ENCODE assay signal across 20 mouse cellular contexts in the genomic region with DNA sequence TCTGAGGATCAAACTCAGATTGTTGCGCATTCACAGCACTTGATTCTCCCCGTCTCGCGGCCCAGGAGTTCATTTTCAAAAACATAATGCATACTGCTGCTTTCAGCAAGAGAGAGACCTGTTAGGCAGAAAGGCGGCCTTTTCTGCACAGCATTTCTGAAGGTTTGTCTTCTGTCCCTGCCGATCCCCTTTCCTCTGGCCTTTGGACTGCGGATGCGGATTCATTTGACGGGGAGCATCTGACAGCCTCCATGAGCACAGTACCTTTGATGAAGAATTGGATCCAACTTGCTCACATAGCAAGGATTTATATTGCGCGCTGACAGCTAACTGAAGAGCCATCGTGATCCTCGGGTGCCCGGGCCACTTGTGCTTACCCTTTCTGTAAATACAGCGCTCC. TPM values are rescaled to one million over a fixed set of nuclear protein-coding genes. Genes with fewer than 3 reads are reported as not detected.
DNase-seq lines count a peak whose midpoint lies in the region; ATAC-seq and TF ChIP-seq lines count a peak whose summit lies in the region.
"Had no signal": no experiment of that assay in that cellular context is flagged by ENCODE, and none has a peak within 500 bp of the region (broad histone marks: within the 10 kb centered on the region; RNA-seq: fewer than 3 reads in every experiment).

No protein-coding gene starts in this region.

- no peak overlapping the region for H3K9ac ChIP-seq in intestine, embryonic 14.5 days (ENCODE audit: low read length)
- no peak overlapping the region for H3K9ac ChIP-seq in intestine, postnatal 0 days (ENCODE audit: low read depth, low read length)
- no peak overlapping the region for H3K9ac ChIP-seq in midbrain, embryonic 14.5 days (replicated peaks; ENCODE audit: low read length)
- no peak overlapping the region for H3K9ac ChIP-seq in midbrain, postnatal 0 days (replicated peaks; ENCODE audit: low read length, poor library complexity, severe bottlenecking)
- H3K9ac ChIP-seq: embryonic facial prominence, embryonic 13.5 days; heart, embryonic 12.5 days; hindbrain, embryonic 12.5 days had no signal

- no peaks in the 10 kb centered on the region for H3K4me1 ChIP-seq in intestine, embryonic 14.5 days (replicated peaks; ENCODE audit: control insufficient read depth, insufficient read depth, low read length)
- H3K4me1 ChIP-seq in intestine, postnatal 0 days (replicated peaks; ENCODE audit: control insufficient read depth, insufficient read depth, low read length) = no peaks in the 10 kb centered on the region
- no peaks in the 10 kb centered on the region for H3K4me1 ChIP-seq in midbrain, embryonic 14.5 days (ENCODE audit: control insufficient read depth, insufficient read depth, low read length)
- no peaks in the 10 kb centered on the region for H3K4me1 ChIP-seq in midbrain, postnatal 0 days (ENCODE audit: insufficient read depth, low read length)
- H3K4me1 ChIP-seq: embryonic facial prominence, embryonic 13.5 days; heart, embryonic 12.5 days; hindbrain, embryonic 12.5 days had no signal

- no peak for ATAC-seq in intestine, embryonic 14.5 days (replicated peaks; ENCODE audit: low FRiP score, low TSS enrichment, low read depth)
- no peak for ATAC-seq in intestine, postnatal 0 days
- no peak for ATAC-seq in midbrain, embryonic 14.5 days (ENCODE audit: low FRiP score, low TSS enrichment)
- ATAC-seq in midbrain, postnatal 0 days (ENCODE audit: low FRiP score) = no peak
- ATAC-seq: forebrain, embryonic 14.5 days; intestine, embryonic 16.5 days had no signal

- peak; percentile 55 for DNase-seq in intestine, embryonic 14.5 days (ENCODE audit: low spot score)
- peak; percentile 46 for DNase-seq in midbrain, embryonic 14.5 days
- no peak for DNase-seq in midbrain, postnatal 0 days (ENCODE audit: low spot score)
- peak; percentile 21 for DNase-seq in embryo, embryonic 9.5 days (ENCODE audit: extremely low spot score)
- peak; percentile 21 for DNase-seq in retina, postnatal 1 day
- no peak for DNase-seq in right cerebral cortex, postnatal 10 days (ENCODE audit: low spot score in 2 of 2)
- DNase-seq: adrenal gland, adult 8-10 months; adrenal gland, postnatal 36 days; cerebellum, adult 11-12 months; cerebellum, adult 9-10 months; cerebellum, postnatal 25 days; gastrocnemius, adult 2 months; gastrocnemius, postnatal 25 days had no signal

- peaks cover 86% of the 10 kb centered on the region for H3K27me3 ChIP-seq in intestine, embryonic 14.5 days (replicated peaks; ENCODE audit: control insufficient read depth, insufficient read depth, low read length)
- H3K27me3 ChIP-seq in intestine, postnatal 0 days (replicated peaks; ENCODE audit: control insufficient read depth, insufficient read depth, low read length) = peaks cover 77% of the 10 kb centered on the region
- peaks cover 71% of the 10 kb centered on the region for H3K27me3 ChIP-seq in midbrain, embryonic 14.5 days (ENCODE audit: control insufficient read depth, insufficient read depth, low read length)
- H3K27me3 ChIP-seq in midbrain, postnatal 0 days (ENCODE audit: insufficient read depth, low read length) = peaks cover 39% of the 10 kb centered on the region

- H3K4me2 ChIP-seq in intestine, embryonic 14.5 days (ENCODE audit: low read length) = no peak overlapping the region
- H3K4me2 ChIP-seq in intestine, postnatal 0 days (replicated peaks; ENCODE audit: low read depth) = no peak overlapping the region
- H3K4me2 ChIP-seq in midbrain, embryonic 14.5 days (ENCODE audit: low read length) = no peak overlapping the region
- no peak overlapping the region for H3K4me2 ChIP-seq in midbrain, postnatal 0 days (ENCODE audit: low read depth, low read length, poor library complexity, severe bottlenecking)
- H3K4me2 ChIP-seq: embryonic facial prominence, embryonic 13.5 days; heart, embryonic 12.5 days; hindbrain, embryonic 12.5 days had no signal

- no peak for TF ChIP-seq CTCF in intestine, postnatal 0 days (IDR thresholded peaks at IDR 0.05; ENCODE audit: low read depth)
- no peak for TF ChIP-seq CTCF in midbrain, postnatal 0 days (IDR thresholded peaks at IDR 0.05)

- H3K36me3 ChIP-seq in intestine, embryonic 14.5 days (ENCODE audit: control insufficient read depth, insufficient read depth, low read length) = no peaks in the 10 kb centered on the region
- no peaks in the 10 kb centered on the region for H3K36me3 ChIP-seq in intestine, postnatal 0 days (ENCODE audit: control insufficient read depth, insufficient read depth)
- H3K36me3 ChIP-seq in midbrain, embryonic 14.5 days (ENCODE audit: control insufficient read depth, insufficient read depth, low read length) = no peaks in the 10 kb centered on the region
- H3K36me3 ChIP-seq in midbrain, postnatal 0 days (ENCODE audit: insufficient read depth, low read length) = no peaks in the 10 kb centered on the region
- H3K36me3 ChIP-seq: embryonic facial prominence, embryonic 13.5 days; heart, embryonic 12.5 days; hindbrain, embryonic 12.5 days had no signal

- WGBS in intestine, embryonic 14.5 days = 34% methylated on average over 15 of the region's 15 CpGs
- 42% methylated on average over 15 of the region's 15 CpGs for WGBS in intestine, postnatal 0 days
- 39% methylated on average over 15 of the region's 15 CpGs for WGBS in midbrain, embryonic 14.5 days
- WGBS in midbrain, postnatal 0 days = 39% methylated on average over 15 of the region's 15 CpGs

- H3K4me3 ChIP-seq in intestine, embryonic 14.5 days (ENCODE audit: low read depth, low read length) = no peak overlapping the region
- H3K4me3 ChIP-seq in intestine, postnatal 0 days (ENCODE audit: low read depth, low read length) = no peak overlapping the region
- no peak overlapping the region for H3K4me3 ChIP-seq in midbrain, embryonic 14.5 days (replicated peaks; ENCODE audit: low read depth, low read length)
- H3K4me3 ChIP-seq in midbrain, postnatal 0 days (ENCODE audit: low read depth, low read length) = no peak overlapping the region
- H3K4me3 ChIP-seq: embryonic facial prominence, embryonic 13.5 days; gastrocnemius, adult 2 months; heart, embryonic 12.5 days; hindbrain, embryonic 12.5 days had no signal

- no peaks in the 10 kb centered on the region for H3K9me3 ChIP-seq in intestine, embryonic 14.5 days (ENCODE audit: control insufficient read depth, low read length)
- no peaks in the 10 kb centered on the region for H3K9me3 ChIP-seq in intestine, postnatal 0 days (ENCODE audit: control insufficient read depth)
- no peaks in the 10 kb centered on the region for H3K9me3 ChIP-seq in midbrain, embryonic 14.5 days (ENCODE audit: control insufficient read depth, low read length)
- no peaks in the 10 kb centered on the region for H3K9me3 ChIP-seq in midbrain, postnatal 0 days (ENCODE audit: low read length)
- H3K9me3 ChIP-seq: embryonic facial prominence, embryonic 13.5 days; heart, embryonic 12.5 days; hindbrain, embryonic 12.5 days had no signal

- H3K27ac ChIP-seq in intestine, embryonic 14.5 days (ENCODE audit: low read depth) = no peak overlapping the region
- no peak overlapping the region for H3K27ac ChIP-seq in intestine, postnatal 0 days (ENCODE audit: low read depth, low read length)
- no peak overlapping the region for H3K27ac ChIP-seq in midbrain, embryonic 14.5 days (replicated peaks; ENCODE audit: low read depth, low read length)
- no peak overlapping the region for H3K27ac ChIP-seq in midbrain, postnatal 0 days (ENCODE audit: low read depth, low read length)
- H3K27ac ChIP-seq: embryonic facial prominence, embryonic 13.5 days; gastrocnemius, adult 2 months; hindbrain, embryonic 12.5 days had no signal

RNA-seq across cellular contexts. Expression of a gene that starts 6.3 kb away (rescaled TPM):
- polyA plus RNA-seq in intestine, embryonic 14.5 days (2014; fragmentation: Nextera tagmentation; extraction: Ambion mirVana) = 7.5 and 9.6 TPM in 2 replicates
- polyA plus RNA-seq in intestine, postnatal 0 days (2015; fragmentation: Nextera tagmentation; extraction: Ambion mirVana) = 1.8 and 1.9 TPM in 2 replicates
- polyA plus RNA-seq in midbrain, embryonic 14.5 days (2014; fragmentation: Nextera tagmentation; extraction: Ambion mirVana) = 38.3 and 38.9 TPM in 2 replicates
- total RNA-seq in midbrain, postnatal 0 days (2014; rRNA removed) = 31.6 and 35.3 TPM in 2 replicates
- polyA plus RNA-seq in midbrain, postnatal 0 days (2015; fragmentation: Nextera tagmentation; extraction: Ambion mirVana) = 26.7 and 45.9 TPM in 2 replicates
- total RNA-seq: granulocyte monocyte progenitor cell, adult 5-6 weeks had no signal

RNA-seq across cellular contexts. Expression of a gene that starts 52.4 kb away (rescaled TPM):
- polyA plus RNA-seq in intestine, embryonic 14.5 days (2014; fragmentation: Nextera tagmentation; extraction: Ambion mirVana) = 0.09 TPM in 1 of 2 replicates, not detected in the other
- 0.08 TPM in 2 replicates for polyA plus RNA-seq in intestine, postnatal 0 days (2015; fragmentation: Nextera tagmentation; extraction: Ambion mirVana)
- polyA plus RNA-seq in midbrain, embryonic 14.5 days (2014; fragmentation: Nextera tagmentation; extraction: Ambion mirVana) = 0.69 and 0.71 TPM in 2 replicates
- 0.16 and 1.2 TPM in 2 replicates for total RNA-seq in midbrain, postnatal 0 days (2014; rRNA removed)
- 1.2 TPM in 2 replicates for polyA plus RNA-seq in midbrain, postnatal 0 days (2015; fragmentation: Nextera tagmentation; extraction: Ambion mirVana)
- total RNA-seq: granulocyte monocyte progenitor cell, adult 5-6 weeks had no signal
- polyA plus RNA-seq: embryonic facial prominence, embryonic 13.5 days; intestine, embryonic 16.5 days had no signal

Comparison
In these comparisons a context has a peak if more than half of its experiments do, and no peak if none do; other contexts are left out.
1. DNase-seq: peak in intestine, embryonic 14.5 days (single experiment), midbrain, embryonic 14.5 days (single experiment), embryo, embryonic 9.5 days (single experiment) and retina, postnatal 1 day (single experiment); none in midbrain, postnatal 0 days (single experiment) and right cerebral cortex, postnatal 10 days (0 of 2).